Mouse (Mus musculus): ENCODE data around the gene Trappc3l. TPM values are rescaled to one million over a fixed set of nuclear protein-coding genes. Genes with fewer than 3 reads are reported as not detected.

The Trappc3l gene
- total RNA-seq, 4 experiments from 2014 or later: 0.34 to 0.71 (median 0.53) TPM; not detected in 1

DNA sequence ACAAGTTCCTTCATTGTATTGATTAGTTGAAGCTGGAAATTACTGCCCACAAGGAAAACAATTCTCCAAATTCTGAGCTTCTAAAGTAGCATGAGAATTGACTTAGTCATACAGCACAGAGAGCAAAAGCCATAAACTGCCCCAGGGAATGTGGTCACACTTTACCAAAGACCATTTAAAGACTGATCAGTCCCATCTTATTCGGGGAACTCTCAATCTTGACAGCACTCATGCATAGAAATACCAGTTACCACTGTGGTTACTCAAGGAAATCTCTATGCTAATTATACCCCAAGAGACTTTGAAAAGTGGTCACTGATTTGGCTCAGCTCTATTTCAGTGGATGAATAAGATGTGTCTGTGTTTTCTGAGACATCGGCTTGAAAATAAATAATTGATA is 57.8 kb downstream of the Trappc3l start:
- DNase-seq (ENCODE audit: low spot score in 2 of 2): no peak

DNA sequence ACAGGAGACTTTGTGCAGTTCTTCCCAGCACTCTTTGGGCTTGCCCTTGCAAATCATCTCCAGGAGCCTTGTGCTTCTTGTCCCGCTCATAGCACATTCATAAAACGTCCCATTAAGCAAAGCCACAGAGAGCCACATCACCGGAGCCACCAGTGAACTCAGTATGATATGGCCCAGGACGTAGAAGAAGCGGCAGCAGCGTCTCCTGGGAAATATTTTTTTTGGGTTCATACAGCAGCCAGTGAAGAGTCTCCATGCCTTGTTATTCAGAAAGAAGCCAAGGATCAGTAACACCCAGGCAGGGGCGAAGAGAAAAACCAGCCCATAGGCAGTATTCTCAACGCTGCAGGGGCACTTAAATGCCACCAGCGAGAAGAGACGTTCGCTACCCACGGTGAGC is 58.6 kb downstream of the Trappc3l start:
- DNase-seq (ENCODE audit: low spot score in 2 of 2): peak in 1 of 2 experiments; percentile 8

DNA sequence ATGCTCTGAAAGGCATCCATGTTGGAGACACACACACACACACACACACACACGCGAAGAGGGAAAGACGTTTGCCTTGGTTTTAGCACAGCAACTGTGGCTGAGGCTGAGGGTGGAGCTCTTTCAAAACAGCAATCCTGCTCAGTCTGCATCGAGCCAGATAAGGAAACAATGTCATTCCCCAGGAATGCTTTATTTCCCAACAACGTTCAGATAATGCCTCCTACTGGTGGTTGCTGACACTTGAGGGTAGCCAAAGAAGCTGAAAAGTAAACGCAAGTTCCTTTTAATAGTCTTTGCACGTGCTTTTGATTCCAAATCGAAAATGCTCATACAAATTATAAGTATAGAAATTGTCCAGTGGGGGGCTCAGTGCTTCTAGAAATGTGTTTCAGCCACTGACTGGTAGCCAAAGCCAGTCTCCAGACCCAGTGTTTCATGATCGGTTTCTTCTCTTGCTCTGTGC is 59.1 kb downstream of the Trappc3l start, which contains the start of gene Calhm5:
Calhm5 (minus strand) TSS at position 102 of the 466 bp plus-strand sequence.
- DNase-seq (ENCODE audit: low spot score in 2 of 2): peak in 1 of 2 experiments; percentile 25

DNA sequence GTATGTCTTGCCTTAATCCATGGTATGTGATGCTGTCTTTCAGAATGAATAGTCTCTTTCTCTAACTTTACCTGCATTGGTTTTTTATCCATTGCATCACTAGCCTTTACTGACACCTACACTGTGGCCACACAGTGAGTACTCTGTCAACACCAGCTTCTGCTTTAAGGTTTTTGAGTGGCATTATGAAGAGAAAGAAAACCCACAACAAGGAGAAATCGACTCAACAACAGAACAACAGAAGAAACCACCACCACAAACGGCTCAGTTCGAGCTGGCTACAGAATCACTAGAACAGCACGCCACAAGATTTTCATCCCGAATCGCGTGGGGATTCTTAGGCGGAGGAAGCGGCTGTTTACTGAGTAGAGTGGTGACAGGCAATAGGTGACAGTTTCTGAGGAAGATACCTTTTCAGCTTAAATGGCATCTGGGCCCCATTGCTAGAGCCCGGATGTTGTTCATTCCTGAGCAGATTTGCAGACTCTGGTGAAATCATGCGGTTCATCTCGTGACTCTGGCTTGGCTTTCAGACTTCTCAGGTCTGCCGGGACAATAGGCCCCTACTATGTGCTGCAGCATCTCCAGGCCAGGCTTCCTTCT is 73.6 kb downstream of the Trappc3l start:
- DNase-seq (ENCODE audit: low spot score in 2 of 2): no peak

DNA sequence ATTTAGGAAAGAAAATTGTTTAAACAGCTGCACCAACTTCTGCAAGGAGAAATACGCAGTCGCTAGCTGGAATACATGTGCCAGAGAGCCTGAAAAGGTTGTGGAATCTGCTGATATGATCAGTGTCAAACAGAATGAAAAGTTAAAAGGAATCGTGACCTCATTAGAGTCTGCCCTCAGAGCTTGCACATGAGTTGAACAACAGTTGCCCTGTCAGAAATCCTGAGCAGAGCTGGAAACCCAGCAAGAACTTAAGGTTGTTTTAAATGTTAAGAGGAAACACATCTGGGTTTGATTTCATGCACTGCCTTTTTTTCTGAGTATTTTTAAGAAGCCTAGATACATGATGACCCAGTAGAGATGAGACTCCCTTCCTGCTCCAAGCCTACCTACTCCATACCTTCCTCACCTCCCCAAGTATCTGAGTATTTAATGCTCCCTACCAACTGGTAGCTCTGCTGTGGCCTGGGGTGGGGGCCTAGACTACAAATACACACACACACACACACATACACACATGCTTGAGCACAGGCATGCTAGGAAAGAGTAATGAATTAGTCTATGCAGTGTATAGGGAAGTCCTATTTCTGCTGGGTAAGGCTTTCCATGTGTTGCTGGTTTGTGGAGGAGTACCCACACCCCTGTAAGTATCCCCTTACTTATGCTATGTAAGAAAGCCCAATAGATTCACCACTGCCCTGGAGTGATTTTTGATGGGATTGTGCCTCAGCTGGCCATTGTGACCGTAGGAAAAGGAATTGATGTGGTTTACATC is 74.8 kb downstream of the Trappc3l start:
- DNase-seq (ENCODE audit: low spot score in 2 of 2): no peak

DNA sequence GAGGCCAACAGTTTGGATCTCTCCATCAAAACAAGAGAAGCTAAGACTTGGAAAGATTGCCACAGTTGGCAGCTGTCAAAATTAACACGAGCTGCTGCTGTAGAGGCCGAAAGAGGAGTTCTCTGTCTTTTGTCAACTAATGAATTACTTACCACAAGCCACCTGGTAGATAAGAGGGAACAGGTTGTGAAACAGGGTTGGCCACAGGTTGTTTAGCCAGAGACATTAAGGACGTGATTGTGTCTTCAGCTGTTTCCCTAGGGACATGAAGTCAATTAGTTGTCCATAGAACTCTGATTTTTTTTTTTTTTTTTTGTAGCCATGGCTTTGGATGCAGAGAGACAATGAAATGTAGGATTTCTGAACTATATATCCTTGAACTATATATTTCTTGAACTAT is 79.7 kb downstream of the Trappc3l start:
- no peak for DNase-seq (ENCODE audit: low spot score in 2 of 2)

DNA sequence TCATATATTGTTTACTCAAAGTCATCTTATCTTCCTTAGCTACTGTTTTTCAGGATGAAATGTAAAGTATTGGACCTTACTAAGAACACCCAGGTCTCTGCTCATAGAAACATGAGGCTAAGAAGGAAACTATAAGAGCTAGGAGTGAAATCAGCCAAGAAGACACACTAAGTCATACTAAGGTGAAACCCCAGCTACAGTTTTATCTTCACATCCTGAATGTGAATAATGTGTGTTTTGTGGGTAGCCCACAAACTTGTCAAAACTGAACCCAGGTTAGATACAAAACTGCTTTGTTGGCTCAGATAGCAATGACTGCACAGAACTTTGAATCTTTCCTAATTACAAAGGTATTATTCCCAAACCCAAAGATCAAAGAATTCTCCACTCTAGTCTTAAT is 80.4 kb downstream of the Trappc3l start:
- DNase-seq (ENCODE audit: low spot score in 2 of 2): no peak

DNA sequence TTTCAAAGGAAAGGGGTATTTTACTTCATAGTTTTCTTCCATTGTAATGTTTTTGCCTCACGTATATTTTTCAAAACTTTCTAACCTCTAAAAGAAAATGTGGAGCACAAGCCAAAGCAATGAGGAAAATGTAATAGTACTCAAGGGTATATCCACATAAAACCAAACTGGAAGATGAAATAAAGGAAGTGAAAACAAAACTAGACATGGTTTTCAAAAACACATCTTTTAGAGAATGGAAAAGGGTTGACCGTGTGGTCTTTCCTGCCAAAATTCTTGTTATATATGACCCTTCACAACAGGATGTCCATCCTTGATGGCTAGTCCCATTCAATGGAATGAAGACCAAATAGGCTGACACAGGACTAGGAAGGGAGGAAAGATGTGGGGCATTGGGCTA is 81.0 kb downstream of the Trappc3l start:
- no peak for DNase-seq (ENCODE audit: low spot score in 2 of 2)

DNA sequence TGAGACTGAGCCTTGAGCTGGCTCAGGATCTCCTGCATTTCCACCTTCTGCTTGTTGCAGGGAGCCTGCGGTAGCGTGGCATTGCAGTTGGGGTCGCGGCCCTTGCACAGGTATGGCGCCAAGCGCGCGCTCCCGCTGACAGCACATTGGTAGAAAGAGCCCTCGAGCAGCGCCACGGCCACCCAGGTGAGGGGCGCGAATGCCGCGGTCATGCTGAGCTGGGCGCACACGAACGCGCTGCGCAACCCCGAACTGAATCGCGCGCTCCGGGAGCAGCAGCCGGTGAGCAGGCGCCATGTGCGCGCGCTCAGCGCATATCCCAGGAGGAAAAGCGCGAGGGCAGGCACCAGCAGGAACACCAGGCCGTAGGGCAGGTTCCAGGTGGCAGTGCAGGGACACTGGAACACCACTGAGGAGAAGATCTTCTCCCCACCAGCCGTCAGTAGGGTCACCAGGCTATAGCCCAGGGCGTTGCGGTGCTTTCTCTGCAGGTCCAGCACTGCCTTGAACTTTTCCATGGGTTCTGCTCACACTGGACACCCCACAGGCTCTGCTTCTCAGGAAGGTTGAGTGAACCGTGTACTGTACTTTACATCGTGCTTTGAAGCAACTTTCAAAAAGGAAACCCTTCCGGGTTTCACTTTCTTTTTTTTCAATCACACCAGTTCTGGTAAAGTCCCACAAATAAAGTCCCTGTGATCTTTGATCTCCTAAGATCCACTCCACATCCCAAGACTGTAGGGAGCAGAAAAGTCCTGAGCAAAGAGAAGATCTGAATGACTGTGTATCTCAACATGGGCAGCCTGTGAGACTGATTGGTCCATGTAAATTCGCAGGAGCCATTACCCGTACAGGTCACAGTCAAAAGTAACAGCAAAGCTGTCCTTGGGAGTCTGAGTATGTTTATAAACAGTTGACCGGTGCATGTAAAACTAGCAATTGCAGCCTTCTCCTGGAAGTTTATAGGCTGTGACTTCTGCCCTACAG is 90.3 kb downstream of the Trappc3l start, which contains the start of gene Calhm6:
Calhm6 (minus strand) TSS at position 593 of the 987 bp plus-strand sequence.
- DNase-seq (ENCODE audit: low spot score in 2 of 2): peak in 1 of 2 experiments; percentile 36

DNA sequence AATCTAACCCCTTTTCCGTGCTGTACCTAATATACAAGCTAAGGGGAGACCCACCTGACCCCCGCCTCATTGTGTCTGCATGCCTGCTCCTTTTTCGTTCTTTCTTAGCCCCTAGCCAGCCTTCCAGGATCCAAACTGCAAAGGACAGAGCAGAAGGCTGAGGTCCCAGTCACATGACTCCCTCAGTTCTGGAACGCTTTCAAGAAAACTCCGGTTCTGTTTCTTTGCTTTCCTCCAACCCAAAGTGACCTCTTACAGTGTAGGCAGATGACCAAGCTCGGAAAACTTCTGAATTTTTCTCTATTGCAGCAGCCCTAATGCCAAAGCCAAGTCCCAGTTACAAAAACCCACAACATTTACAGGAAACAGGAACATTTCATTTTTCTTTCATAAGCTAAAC is 91.0 kb downstream of the Trappc3l start:
- DNase-seq (ENCODE audit: low spot score in 2 of 2): no peak

DNA sequence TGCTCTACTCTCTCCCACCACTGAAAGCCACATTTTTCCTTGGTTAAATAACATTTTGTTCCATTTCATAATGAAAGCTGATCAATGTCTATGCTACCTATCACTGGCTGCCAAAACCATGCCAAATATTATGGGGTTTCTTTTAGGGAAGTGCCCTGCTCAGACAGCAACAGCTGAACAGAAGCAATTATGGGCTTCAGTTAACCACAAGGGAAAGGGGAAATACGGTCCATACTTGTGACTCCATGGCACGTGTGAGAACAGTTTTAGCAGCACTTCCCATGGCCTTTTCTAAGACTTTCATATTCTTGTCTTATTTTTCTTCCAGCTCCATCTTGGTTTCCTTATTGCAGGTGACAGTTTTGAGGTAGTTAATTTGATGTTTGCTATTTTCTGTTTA is 94.0 kb downstream of the Trappc3l start:
- no peak for DNase-seq (ENCODE audit: low spot score in 2 of 2)

DNA sequence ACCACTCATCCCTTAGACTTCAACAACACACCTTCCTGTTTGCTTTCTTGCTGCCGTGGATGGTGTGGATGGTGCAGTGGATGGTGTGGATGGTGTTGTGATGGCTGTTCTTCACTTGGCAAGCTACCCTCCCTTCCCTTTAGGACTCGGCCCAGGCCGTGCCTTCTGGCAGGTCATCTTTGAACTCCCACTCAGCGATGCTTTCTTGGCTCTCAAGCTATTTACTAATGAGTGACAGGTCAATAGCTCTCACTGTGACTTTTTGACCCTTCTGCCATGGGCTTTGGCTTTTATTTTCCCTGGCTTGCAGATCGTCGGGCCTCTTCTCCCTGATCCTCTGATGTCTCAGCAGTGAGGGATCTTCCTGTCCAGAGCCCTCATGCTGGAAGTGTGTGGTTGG is 99.0 kb downstream of the Trappc3l start:
- DNase-seq (ENCODE audit: low spot score in 2 of 2): no peak

DNA sequence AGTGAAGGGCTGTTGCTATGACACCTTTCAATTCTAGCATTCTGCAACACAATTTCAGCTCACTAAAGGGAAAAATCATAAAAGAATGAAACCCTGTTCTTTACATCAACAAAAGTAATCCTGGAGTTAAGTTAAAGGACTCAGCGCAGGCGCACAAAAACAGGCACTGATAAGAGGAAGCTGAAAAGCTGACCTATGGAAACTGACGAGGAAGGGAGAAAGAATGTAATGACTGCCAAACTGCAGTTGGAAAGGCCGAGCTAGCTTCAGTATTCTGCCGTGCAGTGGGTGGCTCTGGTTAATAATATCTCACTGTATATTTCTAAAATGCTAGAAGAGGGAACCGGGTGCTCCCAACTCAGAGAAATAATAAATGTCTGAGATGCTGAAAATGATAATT is 100.6 kb downstream of the Trappc3l start:
- no peak for DNase-seq (ENCODE audit: low spot score in 2 of 2)

DNA sequence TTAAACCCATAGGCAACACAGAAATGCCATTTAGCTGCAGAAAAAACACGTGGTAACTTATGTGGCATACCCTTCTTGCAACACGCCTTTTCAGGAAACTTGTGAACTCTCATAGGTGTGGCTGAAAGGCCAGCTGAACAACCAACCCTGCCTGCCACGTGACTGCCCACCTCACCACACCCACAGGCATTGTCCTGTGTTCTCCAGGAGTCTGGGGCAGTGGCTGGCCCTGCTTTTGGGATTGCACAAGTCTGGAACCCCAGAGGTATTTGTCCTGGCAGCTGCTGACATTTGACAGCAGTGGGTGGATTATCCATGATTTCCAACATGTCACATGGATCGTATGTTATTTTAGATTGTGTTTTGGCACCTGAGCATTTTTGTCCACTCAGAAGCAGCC is 102.4 kb downstream of the Trappc3l start:
- DNase-seq (ENCODE audit: low spot score in 2 of 2): no peak

DNA sequence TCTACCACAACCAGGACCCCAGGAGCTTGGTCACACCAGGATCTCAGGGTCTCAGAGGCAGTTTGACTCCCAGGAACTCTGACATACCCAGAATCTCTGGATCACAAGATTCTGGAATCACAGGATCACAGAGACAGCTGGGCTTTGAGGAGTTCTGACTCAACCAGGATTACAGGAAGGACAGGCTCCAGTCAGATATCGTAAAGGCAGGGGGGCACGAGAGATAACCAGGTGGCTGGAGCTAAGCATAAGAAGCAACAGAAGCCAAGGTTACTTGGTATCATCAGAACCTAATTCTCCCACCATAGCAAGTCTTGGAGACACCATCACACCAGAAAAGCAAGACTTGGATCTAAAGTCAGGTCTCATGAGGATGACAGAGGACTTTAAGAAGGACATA is 104.3 kb downstream of the Trappc3l start:
- no peak for DNase-seq (ENCODE audit: low spot score in 2 of 2)

DNA sequence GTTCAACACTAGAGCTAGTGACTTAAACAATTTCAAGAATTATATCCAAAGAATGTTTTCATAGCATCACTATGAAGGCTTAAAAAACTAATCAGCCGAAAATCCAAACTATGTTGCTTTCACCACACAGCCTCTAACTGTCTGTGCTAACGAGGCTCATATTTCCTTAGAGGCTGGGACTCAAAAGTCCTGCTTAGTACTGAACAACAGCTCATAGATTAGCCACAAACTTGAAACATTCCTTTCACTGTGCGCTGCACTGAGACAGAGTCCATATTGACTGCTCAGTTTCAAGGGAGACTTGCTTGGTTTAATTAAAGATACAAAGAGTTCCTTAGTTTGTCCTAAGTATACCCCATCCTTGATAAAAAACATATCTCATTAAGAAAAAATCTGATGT is 112.4 kb downstream of the Trappc3l start:
- no peak for DNase-seq (ENCODE audit: low spot score in 2 of 2)

DNA sequence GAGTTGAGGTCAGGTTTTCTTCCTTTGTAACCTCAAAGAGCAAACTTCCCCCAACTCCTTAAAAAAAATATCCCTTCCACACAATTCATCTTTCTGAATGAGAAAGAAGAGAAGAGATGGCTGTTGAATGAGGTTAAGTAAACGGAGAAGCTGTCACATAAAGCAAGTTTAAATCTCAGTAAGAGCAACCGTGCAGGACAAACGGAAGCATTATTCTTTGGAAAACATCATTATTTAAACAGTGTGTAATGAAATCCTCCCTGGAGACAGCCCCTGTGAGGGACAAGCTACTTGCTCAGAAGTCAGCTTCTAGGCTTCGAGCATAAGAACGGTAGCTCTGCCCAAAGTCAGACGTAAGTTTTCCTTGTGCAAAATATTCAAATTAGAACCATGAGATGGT is 113.1 kb downstream of the Trappc3l start:
- DNase-seq (ENCODE audit: low spot score in 2 of 2): no peak

DNA sequence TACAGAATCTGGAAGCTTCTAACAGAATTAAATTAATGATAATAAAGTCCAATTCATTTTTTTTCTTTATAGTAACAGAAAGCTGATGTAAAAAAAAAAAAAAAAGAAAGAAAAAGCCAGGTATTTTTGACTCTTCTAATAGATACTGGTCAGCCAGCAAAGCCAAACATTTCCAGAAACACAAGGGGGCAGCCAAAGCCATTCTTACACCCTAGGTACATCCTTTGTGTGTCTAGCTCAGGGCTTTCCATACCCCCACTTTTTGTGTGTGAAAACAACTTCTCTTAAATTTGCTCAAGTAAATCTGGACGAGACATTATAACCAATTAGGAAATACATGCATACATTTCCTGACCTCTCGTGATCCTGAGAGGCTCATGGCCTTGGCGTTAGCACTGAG is 114.4 kb downstream of the Trappc3l start:
- DNase-seq (ENCODE audit: low spot score in 2 of 2): no peak

DNA sequence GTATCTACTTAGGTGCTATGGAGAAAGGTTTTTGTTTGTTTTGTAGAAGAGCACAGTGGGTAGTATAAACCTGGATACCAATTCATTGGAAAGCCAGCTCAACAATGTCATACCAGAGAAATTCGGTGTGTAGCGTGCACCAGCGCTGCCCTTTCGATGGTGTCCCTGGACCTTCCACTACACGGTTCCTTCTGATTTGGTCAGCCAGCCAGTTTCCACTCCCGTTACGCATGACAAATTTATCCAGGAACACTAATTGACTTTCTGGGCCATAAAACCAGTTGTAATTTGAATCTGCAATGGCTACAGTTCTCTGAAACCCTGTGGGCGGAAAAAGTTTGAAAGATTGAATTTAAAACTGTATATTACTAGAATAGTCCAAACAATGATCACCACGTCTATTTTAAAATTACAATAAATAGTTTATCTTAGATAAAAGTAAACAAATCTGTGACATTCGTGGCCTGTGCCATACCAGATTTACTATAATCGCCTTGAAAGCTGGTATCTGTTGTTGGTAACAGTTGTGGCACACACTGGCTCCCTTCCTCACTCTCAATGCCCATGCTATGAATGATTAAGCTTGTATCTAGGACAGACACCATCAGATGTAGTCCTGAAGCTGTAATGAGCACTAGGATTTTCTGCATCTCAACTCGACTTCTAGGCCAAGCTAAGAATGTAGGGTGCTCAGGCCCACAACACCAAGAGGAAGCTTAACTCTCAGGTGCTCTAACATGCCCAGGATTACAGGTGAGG is 118.6 kb downstream of the Trappc3l start:
- no peak for DNase-seq (ENCODE audit: low spot score in 2 of 2)
